Mouse (Mus musculus): ENCODE measurements around the gene Fam168a.

GRCm38 (mm10) chr7:100816759-100817441 lies 110.5 kb downstream of the Fam168a start:
- no peak for TF ChIP-seq CTCF (conservative IDR thresholded peaks at IDR 0.05; ENCODE audit: low read length)
- no peak for TF ChIP-seq POU5F1 (IDR thresholded peaks at IDR 0.05; ENCODE audit: borderline replicate concordance, low read length)
- TF ChIP-seq NANOG (IDR thresholded peaks at IDR 0.05; ENCODE audit: borderline replicate concordance, low read length) = peak; percentile 60; the same call in 1 of the 2 replicates

All from E14TG2a.4 (cell line).